Mouse (Mus musculus) thymus, adult 2 months (tissue): ENCODE data around the gene Nsun7. TPM values are rescaled to one million over a fixed set of nuclear protein-coding genes. Genes with fewer than 3 reads are reported as not detected.

Experiments used
- DNase-seq: peaks from one replicate; pipeline ENCODE4 v3.0.0; 2021
- H3K27ac ChIP-seq: fragments of 200-500 bp; 2 replicates; pipeline ENCODE4 v1.5.1; 2012; ENCODE audit warnings: low read length, control low read depth; ENCODE audit not compliant: control insufficient read depth, insufficient read depth
- H3K27me3 ChIP-seq: fragments of 200-500 bp; 2 replicates; pipeline ENCODE4 v1.6.1; 2012; ENCODE audit warnings: mild to moderate bottlenecking, low read length, moderate library complexity, mixed read lengths; ENCODE audit not compliant: control insufficient read depth, insufficient read depth
- H3K36me3 ChIP-seq: fragments of 200-500 bp; 2 replicates; pipeline ENCODE4 v1.6.1; 2012; ENCODE audit warnings: mild to moderate bottlenecking, low read length, moderate library complexity; ENCODE audit not compliant: control insufficient read depth, insufficient read depth
- H3K4me1 ChIP-seq: fragments of 200-500 bp; replicated peaks from 2 replicates; pipeline ENCODE4 v1.6.1; 2012; ENCODE audit warnings: low read length; ENCODE audit not compliant: control insufficient read depth, insufficient read depth
- H3K4me3 ChIP-seq: fragments of 200-500 bp; 2 replicates; pipeline ENCODE4 v1.5.1; 2012; ENCODE audit warnings: mild to moderate bottlenecking, low read length, control low read depth, moderate library complexity; ENCODE audit not compliant: control insufficient read depth, insufficient read depth
- CTCF ChIP-seq: fragments of 200-500 bp; IDR thresholded peaks from 2 replicates; pipeline ENCODE4 v1.5.1; 2012; ENCODE audit warnings: mild to moderate bottlenecking, control low read depth, low read length, moderate library complexity, borderline replicate concordance; ENCODE audit not compliant: control insufficient read depth, poor library complexity, insufficient read depth; ENCODE audit errors: extremely low read depth
- POLR2A ChIP-seq: fragments of 200-500 bp; IDR thresholded peaks from 2 replicates; pipeline ENCODE4 v1.6.1; 2012; ENCODE audit warnings: mild to moderate bottlenecking, low read length, control low read depth, moderate library complexity; ENCODE audit not compliant: control insufficient read depth, poor library complexity, insufficient read depth; ENCODE audit errors: extremely low read depth
- WGBS: fragments of 180-500 bp; shearing (Covaris S2); methylation state at CpG from one replicate; pipeline ENCODE4 v1.1.7; 2018; 5-methylcytosine and 5-hydroxymethylcytosine counted together
- polyA plus RNA-seq: library from polyadenylated mRNA; depleted of rRNA; stranded (reverse); fragments of >200 nt; gene quantifications from 2 replicates; pipeline ENCODE4 v1.2.3, GENCODE M21; 2012

Gene Nsun7
- polyA plus RNA-seq, 1 experiment, result 0.31 TPM

DNA sequence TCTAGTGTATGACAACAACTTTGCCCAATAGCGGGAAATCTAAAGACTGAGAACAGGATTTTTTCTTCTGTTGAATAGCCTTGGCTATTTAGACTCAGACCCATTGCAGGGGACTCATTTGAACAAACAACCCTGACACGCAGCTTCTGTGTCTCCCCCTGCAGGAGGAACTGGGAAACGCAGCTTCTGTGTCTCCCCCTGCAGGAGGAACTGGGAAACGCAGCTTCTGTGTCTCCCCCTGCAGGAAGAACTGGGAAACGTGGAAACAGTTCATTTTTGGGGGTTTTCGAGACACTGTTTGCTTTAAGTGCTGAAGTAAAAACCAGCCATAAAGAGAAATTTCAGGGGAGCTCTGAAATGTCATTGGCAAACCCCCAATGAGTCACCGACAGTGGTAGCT, 66.7 kb downstream of the Nsun7 start:
- peaks cover 4% of the 10 kb centered on the region for H3K4me1 ChIP-seq
- H3K27ac ChIP-seq, result no peak overlapping the region
- no peak overlapping the region for H3K4me3 ChIP-seq
- WGBS, result 79% methylated on average over 7 of the region's 7 CpGs
- TF ChIP-seq CTCF (peak; percentile 77; the same call in 1 of the 2 replicates), POLR2A (no peak)
- no peaks in the 10 kb centered on the region for H3K27me3 ChIP-seq
- no peaks in the 10 kb centered on the region for H3K36me3 ChIP-seq
- no peak for DNase-seq

GRCm38 (mm10) chr5:66327949-66328726, 68.4 kb downstream of the Nsun7 start:
- no peak for DNase-seq
- 88% methylated on average over 19 of the region's 19 CpGs for WGBS
- TF ChIP-seq CTCF (no peak), POLR2A (no peak)
- no peaks in the 10 kb centered on the region for H3K27me3 ChIP-seq
- peaks cover 4% of the 10 kb centered on the region for H3K4me1 ChIP-seq
- H3K36me3 ChIP-seq, result no peaks in the 10 kb centered on the region
- no peak overlapping the region for H3K4me3 ChIP-seq
- H3K27ac ChIP-seq, result no peak overlapping the region

GRCm38 (mm10) chr5:66328766-66329165, 69.1 kb downstream of the Nsun7 start:
- Histone ChIP-seq H3K27me3 (no peaks in the 10 kb centered on the region), H3K36me3 (no peaks in the 10 kb centered on the region), H3K4me1 (peaks cover 4% of the 10 kb centered on the region), H3K27ac (no peak overlapping the region), H3K4me3 (no peak overlapping the region)
- 89% methylated on average over 7 of the region's 7 CpGs for WGBS
- no peak for TF ChIP-seq POLR2A
- TF ChIP-seq CTCF, result no peak
- no peak for DNase-seq

DNA sequence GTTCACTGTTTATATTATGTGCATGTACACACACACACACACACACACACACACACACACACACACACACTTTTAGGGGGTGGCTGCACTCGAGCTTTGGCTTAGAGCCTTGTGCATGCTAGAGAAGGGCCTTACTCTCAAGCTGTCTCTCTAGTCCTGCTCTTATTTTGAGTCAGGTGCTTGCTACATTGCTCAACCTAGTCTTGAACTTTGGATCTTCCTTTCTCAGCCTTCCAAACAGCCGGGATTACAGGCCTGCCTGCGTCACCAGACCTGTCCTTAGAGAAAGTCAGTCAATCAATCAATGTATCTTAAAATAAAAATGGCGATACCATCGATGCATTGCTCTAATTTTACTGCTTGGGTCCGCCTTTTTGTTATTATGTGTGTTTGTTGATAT, 71.1 kb downstream of the Nsun7 start:
- Histone ChIP-seq H3K27ac (no peak overlapping the region), H3K36me3 (no peaks in the 10 kb centered on the region), H3K4me1 (no peaks in the 10 kb centered on the region), H3K27me3 (no peaks in the 10 kb centered on the region), H3K4me3 (no peak overlapping the region)
- DNase-seq, result no peak
- TF ChIP-seq POLR2A, result no peak
- no peak for TF ChIP-seq CTCF
- 97% methylated on average over 6 of the region's 6 CpGs for WGBS

DNA sequence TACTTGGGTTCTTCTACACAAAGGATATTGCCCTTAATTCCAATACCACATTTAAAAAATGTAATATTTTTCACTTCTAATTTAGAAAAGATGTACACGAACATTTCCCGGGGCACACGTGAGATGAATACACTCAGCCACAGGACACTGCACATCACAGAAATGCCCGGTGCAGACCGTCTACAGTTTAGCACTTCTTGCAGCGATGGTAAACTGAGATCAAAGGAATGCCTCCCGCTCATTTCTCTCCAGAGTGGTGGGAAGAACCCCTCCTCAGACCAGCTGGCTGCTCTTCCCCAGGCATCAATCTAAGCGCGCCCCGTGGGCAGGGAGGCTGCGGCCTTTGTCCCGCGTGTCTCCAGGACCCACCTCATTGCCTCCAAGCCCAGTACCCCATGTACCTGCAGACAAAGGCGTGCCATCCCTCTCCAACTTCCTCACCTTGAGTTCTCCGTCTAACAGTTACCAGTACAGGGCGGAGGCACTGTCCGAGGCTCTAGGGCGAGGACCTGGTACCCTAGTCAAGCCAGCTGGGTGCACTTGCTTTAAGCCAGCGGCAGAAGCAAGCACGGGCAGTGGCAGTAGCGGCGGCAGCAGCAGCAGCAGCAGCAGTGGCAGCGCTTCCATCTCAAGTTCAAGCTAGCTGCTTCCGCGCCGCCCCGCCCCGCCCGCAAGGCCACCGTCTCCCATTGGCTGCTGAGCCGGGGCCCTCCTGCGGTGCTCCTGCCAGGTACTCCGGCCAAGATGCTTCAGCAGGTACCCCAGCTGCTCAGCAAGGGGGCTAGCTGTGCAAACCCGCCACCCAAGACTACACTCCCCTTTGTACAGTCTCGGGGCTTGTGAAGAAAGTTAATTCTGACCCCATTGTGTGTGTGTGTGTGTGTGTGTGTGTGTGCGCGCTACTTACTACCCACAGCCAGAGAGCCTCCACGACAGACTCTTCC, 77.6 kb downstream of the Nsun7 start:
- H3K27ac ChIP-seq, result no peak overlapping the region
- DNase-seq, result peak; percentile 46

GRCm38 (mm10) chr5:66337969-66338345, 78.3 kb downstream of the Nsun7 start:
- WGBS, result 32% methylated on average over 6 of the region's 6 CpGs
- no peaks in the 10 kb centered on the region for H3K36me3 ChIP-seq
- no peak for DNase-seq

More for the DNA sequence above, 77.6 kb downstream of the Nsun7 start:
- Histone ChIP-seq H3K36me3 (no peaks in the 10 kb centered on the region), H3K4me1 (peaks cover 7% of the 10 kb centered on the region), H3K27me3 (no peaks in the 10 kb centered on the region), H3K4me3 (peak overlapping the region; percentile 30)
- WGBS, result 9% methylated on average over 38 of the region's 38 CpGs
- TF ChIP-seq POLR2A (no peak; the same call in 1 of the 2 replicates), CTCF (no peak)

More at GRCm38 (mm10) chr5:66337969-66338345, 78.3 kb downstream of the Nsun7 start:
- TF ChIP-seq CTCF (no peak), POLR2A (no peak)
- H3K27me3 ChIP-seq, result no peaks in the 10 kb centered on the region
- H3K4me3 ChIP-seq, result no peak overlapping the region
- no peak overlapping the region for H3K27ac ChIP-seq
- H3K4me1 ChIP-seq, result peaks cover 7% of the 10 kb centered on the region
